Mouse (Mus musculus) liver, postnatal 0 days (tissue): ENCODE measurements at regions not wholly inside any gene's neighbourhood (a gene's known extent, or its start where the extent isn't known, plus 50 kb on each side); places are given as distances from the start of the nearest gene placed in this dataset.

Experiments used
- CTCF ChIP-seq: sonication (generic); IDR thresholded peaks from 2 replicates; pipeline ENCODE4 v1.5.1; 2016; ENCODE audit warnings: antibody characterized with exemption, low read depth
- EP300 ChIP-seq: IDR thresholded peaks from 2 replicates; pipeline ENCODE4 v1.6.1; 2016; ENCODE audit warnings: antibody characterized with exemption, low read depth, mild to moderate bottlenecking

GRCm38 (mm10) chr12:92186448-92187132, 337.6 kb upstream of the Sel1l start:
- TF ChIP-seq CTCF (no peak), EP300 (no peak)
